Mouse (Mus musculus) frontal cortex, postnatal 36 days (tissue): ENCODE results near the gene Itsn2.
"Not testable (repeated sequence)": the region's sequence is repeated elsewhere in the genome, so short reads cannot be mapped to it uniquely, and the experiment has no call there.

ENCODE experiments used
- DNase-seq, 2 experiments: peaks; one replicate each; pipeline ENCODE4 v3.0.0; 2022; ENCODE audit warnings: low spot score in 2 of 2

The Itsn2 gene

GRCm38 (mm10) chr12:4708881-4709604 is 116.6 kb downstream of the Itsn2 start:
- DNase-seq = no peak

- DNase-seq = no peak
These were observed 117.5 kb downstream of the Itsn2 start for GRCm38 (mm10) chr12:4709926-4710325.

GRCm38 (mm10) chr12:4713361-4713760 is 120.9 kb downstream of the Itsn2 start:
- DNase-seq = no peak

GRCm38 (mm10) chr12:4715606-4716005 is 123.2 kb downstream of the Itsn2 start:
- DNase-seq = no peak

DNA sequence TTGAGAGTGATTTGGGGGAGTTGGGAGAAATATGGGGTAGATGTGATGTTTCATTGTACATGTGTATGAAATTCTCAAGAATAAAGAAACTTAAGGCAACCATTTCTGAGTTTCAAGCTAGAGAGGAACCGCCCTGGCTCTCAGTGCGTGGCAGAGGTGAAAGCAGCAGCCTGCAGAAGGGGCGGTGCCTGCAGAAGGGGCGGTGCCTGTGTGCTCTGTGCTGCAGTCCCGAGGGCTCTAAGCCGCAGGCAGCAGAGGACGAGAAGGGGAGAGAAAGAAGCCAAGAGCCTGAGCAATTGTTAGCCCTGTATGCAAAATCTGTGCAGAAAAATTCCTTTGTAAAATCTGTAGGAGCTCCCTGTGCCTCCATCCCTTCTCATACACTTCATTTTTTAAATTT is 125.0 kb downstream of the Itsn2 start:
- no peak for DNase-seq

GRCm38 (mm10) chr12:4719066-4719761 is 126.8 kb downstream of the Itsn2 start:
- DNase-seq = no peak

DNA sequence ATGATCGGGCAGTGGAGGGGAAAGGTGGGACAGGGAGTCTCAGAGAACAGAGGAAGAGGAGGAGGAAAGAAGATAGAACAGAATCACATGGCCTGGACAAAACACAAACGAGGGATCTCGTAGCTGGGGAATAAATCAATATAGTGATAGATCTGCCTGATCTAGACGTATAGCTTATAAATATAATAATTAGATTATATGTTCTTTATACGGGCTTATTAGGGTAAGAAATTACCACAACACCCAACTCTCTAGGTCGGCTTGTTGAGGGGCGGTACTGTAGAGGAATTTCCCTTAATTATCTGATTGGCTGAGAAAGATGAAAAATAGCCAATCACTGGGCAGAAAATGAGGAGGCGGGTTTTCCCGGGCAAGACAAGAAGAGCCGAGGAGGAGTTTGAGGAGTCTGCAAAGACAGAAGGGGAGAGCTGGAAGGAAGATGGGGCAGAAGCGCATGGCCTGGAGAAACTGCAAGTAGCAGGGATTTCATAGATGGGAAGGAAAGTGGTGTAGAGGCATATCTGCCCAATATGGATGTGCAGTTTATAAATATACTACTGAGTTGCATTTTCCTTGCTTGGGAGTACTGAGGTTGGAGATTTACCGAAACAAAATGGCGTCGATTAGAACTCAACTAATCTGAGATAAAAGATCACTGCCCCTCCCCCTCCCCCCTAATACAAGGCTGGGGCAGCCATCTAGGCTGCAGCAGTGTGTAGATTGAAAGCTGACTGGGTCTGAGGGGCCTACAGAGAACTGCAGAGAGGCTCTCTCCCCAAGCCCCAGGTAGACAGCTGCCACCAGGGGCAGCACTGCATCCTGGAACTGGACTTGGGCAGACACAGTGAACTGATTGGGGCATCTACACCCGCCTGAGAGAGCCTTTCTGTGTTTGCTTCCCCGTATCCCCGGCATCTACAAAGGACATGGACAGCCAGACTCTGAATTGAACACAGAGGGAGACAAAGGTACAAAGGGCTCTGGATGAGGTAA is 127.6 kb downstream of the Itsn2 start:
- no peak for DNase-seq

DNA sequence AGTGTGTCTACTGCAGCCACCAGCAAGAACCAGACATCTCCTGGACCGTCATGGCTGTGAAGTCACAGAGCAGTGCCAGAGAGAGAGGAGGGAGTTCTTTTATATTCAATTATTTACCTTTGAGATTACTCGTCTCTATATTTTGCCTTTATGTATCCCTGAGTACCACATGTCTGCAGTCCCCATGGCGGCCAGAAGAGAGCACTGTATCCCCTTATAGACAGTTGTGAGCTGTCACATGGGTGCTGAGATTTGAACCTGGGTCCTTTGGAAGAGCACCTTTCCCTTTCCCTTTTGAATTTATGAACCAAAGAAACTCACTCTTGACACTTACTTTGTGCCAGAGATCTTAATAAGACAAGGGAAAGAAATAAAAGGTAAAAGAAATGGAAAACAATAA is 136.7 kb downstream of the Itsn2 start:
- DNase-seq = no peak

DNA sequence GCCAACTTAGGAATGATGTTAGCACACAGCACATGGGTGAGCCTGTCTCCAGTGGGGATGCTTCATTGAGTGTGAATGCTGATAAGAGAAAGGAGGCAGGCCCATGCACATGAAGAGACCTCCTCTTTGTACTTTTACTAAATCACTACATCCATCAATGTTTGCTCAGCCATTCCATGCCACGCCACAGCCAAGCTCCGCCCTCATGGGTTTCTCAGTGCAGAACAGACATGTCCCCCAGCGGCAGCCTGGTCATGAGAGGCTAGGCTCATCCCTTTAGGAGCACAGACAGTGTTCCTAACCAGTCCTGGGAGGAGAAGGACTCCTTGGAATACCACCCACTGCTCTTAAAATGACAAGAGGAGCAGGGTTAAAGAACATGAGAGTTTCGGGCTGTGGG is 139.2 kb downstream of the Itsn2 start:
- DNase-seq = no peak

- DNase-seq = no peak
These were observed 139.9 kb downstream of the Itsn2 start for GRCm38 (mm10) chr12:4732332-4732731.

GRCm38 (mm10) chr12:4738031-4738576 is 145.7 kb downstream of the Itsn2 start, which contains the start of gene Fam228a:
Gene Fam228a, minus strand, starts transcription at chr12:4738430.
- DNase-seq = no peak

- no peak for DNase-seq
These were observed 148.4 kb downstream of the Itsn2 start for GRCm38 (mm10) chr12:4740823-4741222.

GRCm38 (mm10) chr12:4742183-4742582 is 149.7 kb downstream of the Itsn2 start:
- no peak for DNase-seq

- peak; percentile 16 to 21 for DNase-seq
These were observed 152.0 kb downstream of the Itsn2 start for GRCm38 (mm10) chr12:4744486-4744885.

DNA sequence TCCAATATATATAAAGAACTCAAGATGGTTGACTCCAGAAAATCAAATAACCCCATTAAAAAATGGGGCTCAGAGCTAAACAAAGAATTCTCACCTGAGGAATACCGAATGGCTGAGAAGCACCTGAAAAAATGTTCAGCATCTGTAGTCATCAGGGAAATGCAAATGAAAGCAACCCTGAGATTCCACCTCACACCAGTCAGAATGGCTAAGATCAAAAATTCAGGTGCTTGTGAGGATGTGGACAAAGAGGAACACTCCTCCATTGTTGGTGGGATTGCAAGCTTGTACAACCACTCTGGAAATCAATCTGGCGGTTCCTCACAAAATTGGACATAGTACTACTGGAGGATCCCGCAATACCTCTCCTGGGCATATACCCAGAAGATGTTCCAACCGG is 162.0 kb downstream of the Itsn2 start:
- not testable (repeated sequence) for DNase-seq

GRCm38 (mm10) chr12:4757060-4757459 is 164.6 kb downstream of the Itsn2 start:
- no peak for DNase-seq
